Mouse (Mus musculus) embryonic facial prominence, embryonic 11.5 days (tissue): ENCODE measurements around the gene Inpp5e. TPM values are rescaled to one million over a fixed set of nuclear protein-coding genes. Genes with fewer than 3 reads are reported as not detected.

ENCODE experiments used
- ATAC-seq: fragments of 200-750 bp; cut with Nextera tagmentation; replicated peaks from 2 replicates; pipeline ENCODE4 v1.8.0; 2017; ENCODE audit warnings: low read depth; ENCODE audit not compliant: insufficient number of reproducible peaks, low FRiP score, low TSS enrichment
- DNase-seq: peaks from one replicate; pipeline ENCODE4 v3.0.0-alpha.2; 2015; ENCODE audit warnings: low spot score
- H3K27ac ChIP-seq: fragments of 300-500 bp; sonication (generic); replicated peaks from 2 replicates; pipeline ENCODE4 v1.5.1; 2014; ENCODE audit warnings: mild to moderate bottlenecking, low read depth, low read length, control low read depth
- H3K27me3 ChIP-seq: fragments of 300-500 bp; sonication (generic); 2 replicates; pipeline ENCODE4 v1.6.1; 2014; ENCODE audit warnings: mild to moderate bottlenecking, low read length, moderate library complexity, mixed read lengths; ENCODE audit not compliant: control insufficient read depth, insufficient read depth
- H3K36me3 ChIP-seq: fragments of 300-500 bp; sonication (generic); replicated peaks from 2 replicates; pipeline ENCODE4 v1.6.1; 2014; ENCODE audit warnings: low read depth, mild to moderate bottlenecking, low read length, moderate library complexity, mixed read lengths; ENCODE audit not compliant: control insufficient read depth, insufficient read depth
- H3K4me1 ChIP-seq: fragments of 300-500 bp; sonication (generic); 2 replicates; pipeline ENCODE4 v1.6.1; 2014; ENCODE audit warnings: low read length, mixed read lengths; ENCODE audit not compliant: control insufficient read depth, insufficient read depth
- H3K4me2 ChIP-seq: fragments of 300-500 bp; sonication (generic); 2 replicates; pipeline ENCODE4 v1.6.1; 2014; ENCODE audit warnings: low read depth, mild to moderate bottlenecking, control low read depth, low read length, moderate library complexity
- H3K4me3 ChIP-seq: fragments of 300-500 bp; sonication (generic); 2 replicates; pipeline ENCODE4 v1.5.1; 2014; ENCODE audit warnings: low read depth, low read length, control low read depth
- H3K9ac ChIP-seq: fragments of 300-500 bp; sonication (generic); replicated peaks from 2 replicates; pipeline ENCODE4 v1.6.1; 2014; ENCODE audit warnings: mild to moderate bottlenecking, control low read depth, low read length
- H3K9me3 ChIP-seq: fragments of 300-500 bp; sonication (generic); replicated peaks from 2 replicates; pipeline ENCODE4 v1.6.1; 2016; ENCODE audit warnings: mild to moderate bottlenecking, low read length, inconsistent platforms, mixed read lengths; ENCODE audit not compliant: control insufficient read depth
- WGBS: fragments of 180-500 bp; shearing (Covaris S2); extraction: QIAGEN DNeasy Blood & Tissue Kit; methylation state at CpG from one replicate; pipeline ENCODE4 v1.1.7; 2014; 5-methylcytosine and 5-hydroxymethylcytosine counted together
- polyA plus RNA-seq: library from polyadenylated mRNA; unstranded; fragments of >200 nt; fragmentation: Nextera tagmentation; extraction: Ambion mirVana; gene quantifications from 2 replicates; pipeline ENCODE4 v1.2.1, GENCODE M21; 2014

Gene Inpp5e
- polyA plus RNA-seq, 1 experiment from 2014 or later = 19.0 TPM

- DNase-seq (peak; percentile 100), ATAC-seq (peak; percentile 88)
- H3K27me3 ChIP-seq = no peaks in the 10 kb centered on the region
- peak within 1 kb of the TSS; percentile 90 for H3K4me3 ChIP-seq
- H3K4me2 ChIP-seq = peak within 1 kb of the TSS; percentile 92
- peaks cover 4% of the 10 kb centered on the region for H3K4me1 ChIP-seq
- under 1% methylated on average over 57 of the region's 61 CpGs for WGBS
- peak within 1 kb of the TSS; percentile 91 for H3K9ac ChIP-seq
- H3K27ac ChIP-seq = peak within 1 kb of the TSS; percentile 57
- no peaks in the 10 kb centered on the region for H3K9me3 ChIP-seq
- H3K36me3 ChIP-seq = peaks cover 7% of the 10 kb centered on the region; the same call in 1 of the 2 replicates
These were observed 36.1 kb upstream of the Inpp5e start, which contains the start of gene Sec16a for GRCm38 (mm10) chr2:26444946-26445665. Gene Sec16a, minus strand, starts transcription at chr2:26445216.

DNA sequence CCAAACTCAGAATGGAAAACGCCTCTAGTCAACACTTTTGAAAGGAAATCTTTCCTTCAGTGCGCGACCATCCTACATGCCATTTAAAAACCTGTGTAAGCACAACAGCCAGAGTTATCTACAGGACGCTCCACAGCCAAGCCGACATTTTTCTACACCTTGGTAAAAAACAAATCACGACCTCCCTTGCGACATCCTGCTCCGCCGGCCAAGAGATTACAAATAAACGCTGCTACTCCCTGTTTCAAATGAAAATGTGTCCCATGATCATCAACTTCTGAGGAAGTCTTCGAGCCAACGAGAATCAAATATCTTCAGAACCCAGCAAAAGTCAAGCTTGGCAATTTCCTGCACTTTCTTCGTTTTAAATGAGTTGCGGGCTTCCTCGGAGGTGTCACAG is 35.4 kb upstream of the Inpp5e start:
- 2% methylated on average over 15 of the region's 15 CpGs for WGBS
- no peak for ATAC-seq
- H3K9ac ChIP-seq = peak overlapping the region; percentile 91
- no peaks in the 10 kb centered on the region for H3K9me3 ChIP-seq
- no peak for DNase-seq
- H3K4me3 ChIP-seq = peak overlapping the region; percentile 90
- H3K27ac ChIP-seq = peak overlapping the region; percentile 52; the same call in 1 of the 2 replicates
- H3K4me2 ChIP-seq = peak overlapping the region; percentile 63
- no peaks in the 10 kb centered on the region for H3K27me3 ChIP-seq
- H3K36me3 ChIP-seq = peaks cover 7% of the 10 kb centered on the region; the same call in 1 of the 2 replicates
- H3K4me1 ChIP-seq = peaks cover 4% of the 10 kb centered on the region

GRCm38 (mm10) chr2:26443876-26444275 is 34.9 kb upstream of the Inpp5e start:
- WGBS = 55% methylated on average over 3 of the region's 3 CpGs
- H3K27me3 ChIP-seq = no peaks in the 10 kb centered on the region
- no peak for DNase-seq
- peak overlapping the region; percentile 63 for H3K4me2 ChIP-seq
- peaks cover 4% of the 10 kb centered on the region for H3K4me1 ChIP-seq
- H3K4me3 ChIP-seq = peak overlapping the region; percentile 90
- no peaks in the 10 kb centered on the region for H3K9me3 ChIP-seq
- no peak overlapping the region for H3K27ac ChIP-seq
- ATAC-seq = no peak
- peaks cover 7% of the 10 kb centered on the region; the same call in 1 of the 2 replicates for H3K36me3 ChIP-seq
- peak overlapping the region; percentile 91 for H3K9ac ChIP-seq

DNA sequence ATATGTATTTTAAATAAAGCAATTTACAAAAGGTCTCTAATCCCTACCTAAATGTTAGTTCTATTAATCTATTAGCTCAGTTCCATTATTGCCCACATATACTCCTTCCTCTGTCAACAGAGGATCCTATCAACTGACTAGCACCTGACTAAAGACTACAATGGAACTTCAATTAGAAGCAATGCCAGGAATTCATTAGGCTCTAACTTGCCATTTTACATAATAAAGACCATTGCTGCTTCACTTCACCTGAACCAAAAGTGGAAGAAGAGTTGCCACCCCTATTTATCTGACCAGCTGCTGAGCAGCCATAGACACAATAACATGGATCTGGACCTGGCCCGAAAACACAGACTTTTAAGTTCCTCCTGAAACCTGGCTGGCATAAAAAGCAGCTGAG is 33.8 kb upstream of the Inpp5e start:
- H3K27me3 ChIP-seq = no peaks in the 10 kb centered on the region
- WGBS = 88% methylated on average over 1 of the region's 1 CpGs
- H3K4me3 ChIP-seq = no peak overlapping the region
- ATAC-seq (no peak), DNase-seq (no peak)
- H3K36me3 ChIP-seq = peaks cover 7% of the 10 kb centered on the region; the same call in 1 of the 2 replicates
- H3K27ac ChIP-seq = no peak overlapping the region
- no peak overlapping the region for H3K9ac ChIP-seq
- peaks cover 4% of the 10 kb centered on the region for H3K4me1 ChIP-seq
- H3K4me2 ChIP-seq = no peak overlapping the region
- H3K9me3 ChIP-seq = no peaks in the 10 kb centered on the region

DNA sequence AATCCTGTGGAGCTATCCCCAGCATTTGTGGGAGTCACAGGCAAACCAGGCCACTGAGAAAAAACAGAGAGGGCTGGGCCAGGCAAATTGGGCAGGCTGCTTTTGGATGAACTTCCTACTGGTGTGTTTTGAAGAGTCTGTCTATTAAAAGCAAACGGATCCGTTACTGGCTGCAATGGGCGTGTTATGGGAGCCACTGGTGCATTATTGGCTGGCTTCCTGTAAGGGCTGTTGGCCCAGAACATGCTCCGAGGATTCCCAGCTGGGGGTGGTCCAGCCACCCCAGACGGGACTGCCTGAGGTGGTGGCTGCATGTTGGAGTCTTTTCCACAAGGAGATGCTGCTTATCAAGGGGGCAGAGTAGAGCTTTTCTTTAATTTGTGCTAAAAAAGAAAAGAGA is 32.7 kb upstream of the Inpp5e start:
- no peak for DNase-seq
- H3K9ac ChIP-seq = no peak overlapping the region
- peaks cover 7% of the 10 kb centered on the region; the same call in 1 of the 2 replicates for H3K36me3 ChIP-seq
- H3K4me2 ChIP-seq = no peak overlapping the region
- no peaks in the 10 kb centered on the region for H3K27me3 ChIP-seq
- no peaks in the 10 kb centered on the region for H3K9me3 ChIP-seq
- ATAC-seq = no peak
- H3K4me1 ChIP-seq = peaks cover 4% of the 10 kb centered on the region
- WGBS = 78% methylated on average over 5 of the region's 5 CpGs
- no peak overlapping the region for H3K27ac ChIP-seq
- H3K4me3 ChIP-seq = no peak overlapping the region

DNA sequence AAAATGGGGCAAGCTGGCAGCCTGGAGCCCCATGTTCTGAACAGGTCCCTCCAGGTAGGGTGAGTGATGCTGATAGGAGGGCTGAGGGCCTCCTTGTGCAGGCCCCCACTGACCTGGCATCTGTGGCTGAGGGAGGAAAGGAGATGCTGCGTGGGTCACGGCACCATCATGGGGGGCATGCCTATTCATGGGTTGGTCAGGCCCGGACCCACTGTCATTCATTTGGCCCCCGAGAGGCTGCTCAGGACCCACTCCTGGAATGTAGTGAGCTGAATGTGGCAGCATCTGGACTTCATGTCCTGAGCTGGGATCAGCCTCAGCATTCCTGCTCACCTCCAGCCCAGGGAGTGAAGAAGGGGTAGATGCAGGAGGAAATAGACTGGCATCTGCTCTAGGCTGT is 32.3 kb upstream of the Inpp5e start:
- ATAC-seq = no peak
- no peak overlapping the region for H3K27ac ChIP-seq
- H3K4me1 ChIP-seq = peaks cover 4% of the 10 kb centered on the region
- WGBS = 91% methylated on average over 4 of the region's 4 CpGs
- H3K9ac ChIP-seq = no peak overlapping the region
- H3K9me3 ChIP-seq = no peaks in the 10 kb centered on the region
- no peak overlapping the region for H3K4me3 ChIP-seq
- H3K27me3 ChIP-seq = no peaks in the 10 kb centered on the region
- H3K36me3 ChIP-seq = peaks cover 7% of the 10 kb centered on the region; the same call in 1 of the 2 replicates
- DNase-seq = no peak
- H3K4me2 ChIP-seq = no peak overlapping the region

DNA sequence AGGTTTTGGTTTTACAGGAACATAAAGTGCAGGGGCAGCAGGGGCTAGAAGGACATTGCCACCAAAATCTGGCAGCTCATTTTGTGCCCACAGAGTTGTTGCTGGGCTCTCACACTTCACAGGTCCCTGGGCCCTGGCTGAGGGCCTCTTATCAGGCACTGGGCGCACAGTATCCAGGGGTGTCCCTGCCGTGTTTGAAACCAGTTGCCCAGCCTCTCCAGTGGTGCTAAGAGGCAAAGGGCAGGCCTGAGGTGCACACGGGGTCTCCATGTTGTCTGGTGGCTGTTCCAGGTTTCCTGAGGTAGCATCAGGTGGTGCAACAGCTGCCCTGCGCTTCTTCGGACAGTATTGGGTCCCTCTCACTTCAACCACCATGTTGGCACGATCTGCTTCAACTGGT is 30.7 kb upstream of the Inpp5e start:
- Histone ChIP-seq H3K9ac (no peak overlapping the region), H3K27ac (no peak overlapping the region), H3K9me3 (no peaks in the 10 kb centered on the region), H3K4me1 (peaks cover 4% of the 10 kb centered on the region), H3K4me2 (no peak overlapping the region), H3K4me3 (no peak overlapping the region), H3K27me3 (no peaks in the 10 kb centered on the region), H3K36me3 (peaks cover 15% of the 10 kb centered on the region)
- ATAC-seq = no peak
- DNase-seq = no peak
- 91% methylated on average over 6 of the region's 6 CpGs for WGBS

DNA sequence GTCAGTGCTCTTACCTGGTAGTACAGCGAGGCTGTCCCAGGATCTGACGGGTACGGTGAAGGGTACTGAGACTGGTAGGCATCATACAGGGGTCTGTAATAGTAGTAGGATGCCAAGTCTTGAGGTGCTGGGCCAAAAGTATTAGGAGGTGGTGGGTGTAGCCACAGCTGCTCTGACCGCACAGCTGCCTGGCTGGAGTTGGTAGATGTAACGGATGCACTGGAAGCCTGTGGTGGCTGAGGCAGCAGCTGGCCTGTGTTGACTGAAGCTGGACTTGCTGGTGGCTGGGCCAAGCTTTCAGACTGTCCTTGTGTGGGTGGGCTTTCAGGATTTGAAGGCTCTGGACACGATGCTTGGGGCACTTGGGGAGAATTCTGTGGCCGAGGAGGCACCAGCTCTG is 29.4 kb upstream of the Inpp5e start:
- DNase-seq (no peak), ATAC-seq (no peak)
- no peaks in the 10 kb centered on the region for H3K4me1 ChIP-seq
- no peaks in the 10 kb centered on the region for H3K27me3 ChIP-seq
- 90% methylated on average over 7 of the region's 7 CpGs for WGBS
- H3K9me3 ChIP-seq = no peaks in the 10 kb centered on the region
- H3K4me3 ChIP-seq = no peak overlapping the region
- H3K36me3 ChIP-seq = peaks cover 16% of the 10 kb centered on the region
- no peak overlapping the region for H3K27ac ChIP-seq
- no peak overlapping the region for H3K9ac ChIP-seq
- H3K4me2 ChIP-seq = no peak overlapping the region
